Mouse (Mus musculus): ENCODE data around the gene Adk.

DNA sequence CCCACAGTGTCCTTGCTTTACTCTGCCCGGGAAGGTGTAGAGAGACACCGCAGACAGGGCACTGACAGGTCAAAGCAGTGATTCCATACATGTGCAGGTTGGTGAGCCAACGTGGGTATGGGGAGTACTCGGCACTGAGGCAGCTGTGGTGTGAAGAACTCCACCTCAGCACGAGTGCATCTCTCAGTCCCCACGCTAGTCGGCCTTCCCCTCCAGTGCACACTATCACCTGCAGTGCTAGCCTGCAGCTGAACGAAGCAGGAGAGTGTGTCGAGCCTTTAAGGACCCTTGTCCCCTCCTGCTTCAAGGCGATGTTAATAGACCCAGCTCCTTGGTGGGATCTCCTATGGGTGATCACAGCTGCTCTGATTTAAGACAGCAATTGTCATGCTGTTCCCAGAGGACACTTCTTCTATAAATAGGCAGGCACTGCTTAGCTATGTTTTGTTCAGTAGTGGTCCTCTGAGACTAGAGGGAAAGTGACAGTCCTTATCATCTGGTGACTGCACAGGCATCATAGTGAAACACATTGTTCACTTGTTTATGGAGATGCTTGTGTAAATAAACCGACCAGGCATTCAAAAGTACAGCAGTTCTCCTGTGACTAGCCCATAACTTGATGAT lies 283.4 kb downstream of the Adk start:
- no peak for TF ChIP-seq HCFC1 (IDR thresholded peaks at IDR 0.05; ENCODE audit: borderline replicate concordance, insufficient read depth, low read length)
- TF ChIP-seq ZNF384 (IDR thresholded peaks at IDR 0.05; ENCODE audit: low read depth, low read length) = no peak
- no peak for TF ChIP-seq ZC3H11A (IDR thresholded peaks at IDR 0.05; ENCODE audit: borderline replicate concordance, low read depth, low read length)
